Mouse (Mus musculus) neural tube, embryonic 13.5 days (tissue): Measurements from ENCODE around the gene Kcng1. TPM values are rescaled to one million over a fixed set of nuclear protein-coding genes. Genes with fewer than 3 reads are reported as not detected.

Experiments
- ATAC-seq: fragments of 200-750 bp; cut with Nextera tagmentation; 2 replicates; pipeline ENCODE4 v1.8.0; 2017; ENCODE audit warnings: low read depth, mild to moderate bottlenecking, moderate TSS enrichment, moderate library complexity
- H3K27ac ChIP-seq: fragments of 300-500 bp; sonication (generic); replicated peaks from 2 replicates; pipeline ENCODE4 v1.5.1; 2015; ENCODE audit warnings: moderate library complexity, mild to moderate bottlenecking, inconsistent platforms
- H3K27me3 ChIP-seq: fragments of 300-500 bp; sonication (generic); 2 replicates; pipeline ENCODE4 v1.6.1; 2015; ENCODE audit warnings: mild to moderate bottlenecking, inconsistent platforms
- H3K36me3 ChIP-seq: fragments of 300-500 bp; sonication (generic); 2 replicates; pipeline ENCODE4 v1.6.1; 2015; ENCODE audit warnings: mild to moderate bottlenecking, inconsistent platforms
- H3K4me1 ChIP-seq: fragments of 300-500 bp; sonication (generic); replicated peaks from 2 replicates; pipeline ENCODE4 v1.6.1; 2015; ENCODE audit warnings: inconsistent platforms
- H3K4me2 ChIP-seq: fragments of 300-500 bp; sonication (generic); 2 replicates; pipeline ENCODE4 v1.6.1; 2015; ENCODE audit warnings: inconsistent platforms, mild to moderate bottlenecking, moderate library complexity
- H3K4me3 ChIP-seq: fragments of 300-500 bp; sonication (generic); 2 replicates; pipeline ENCODE4 v1.5.1; 2015; ENCODE audit warnings: mild to moderate bottlenecking, inconsistent platforms
- H3K9ac ChIP-seq: fragments of 300-500 bp; sonication (generic); 2 replicates; pipeline ENCODE4 v1.6.1; 2015; ENCODE audit warnings: moderate library complexity, mild to moderate bottlenecking, inconsistent platforms
- H3K9me3 ChIP-seq: fragments of 300-500 bp; sonication (generic); 2 replicates; pipeline ENCODE4 v1.6.1; 2016; ENCODE audit warnings: inconsistent platforms
- WGBS: fragments of 180-500 bp; shearing (Covaris S2); methylation state at CpG from one replicate; pipeline ENCODE4 v1.1.7; 2015; 5-methylcytosine and 5-hydroxymethylcytosine counted together
- polyA plus RNA-seq: library from polyadenylated mRNA; unstranded; fragments of >200 nt; fragmentation: Nextera tagmentation; extraction: Ambion mirVana; gene quantifications from 2 replicates; pipeline ENCODE4 v1.2.1, GENCODE M21; 2015

Gene Kcng1
- 0.45 and 0.79 TPM in 2 replicates for polyA plus RNA-seq

DNA sequence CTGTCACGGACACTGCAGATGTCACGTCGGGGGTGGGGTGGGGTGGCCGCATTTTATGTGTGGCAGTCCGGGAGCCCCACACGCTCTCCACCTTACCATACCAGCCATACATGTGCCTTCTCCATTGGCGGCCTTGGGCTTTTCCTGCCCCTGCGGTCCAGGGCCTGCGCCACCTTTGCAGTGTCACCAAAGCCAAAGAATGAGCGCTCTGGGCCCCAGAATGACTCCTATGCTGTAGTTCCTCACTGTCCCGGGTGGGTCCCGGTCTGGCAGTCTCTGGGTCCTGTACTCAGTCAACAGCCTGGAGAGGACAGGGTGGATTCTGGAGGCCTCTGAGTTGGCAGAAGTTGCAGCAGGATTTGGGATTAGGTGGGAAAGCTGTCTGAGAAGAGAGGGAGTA is at the start of gene Kcng1:
Kcng1 (minus strand) TSS at position 155 of the 400 bp plus-strand sequence.
- Histone ChIP-seq H3K4me3 (peak within 1 kb of the TSS; percentile 46), H3K9me3 (no peaks in the 10 kb centered on the region), H3K4me2 (peak within 1 kb of the TSS; percentile 80), H3K9ac (peak within 1 kb of the TSS; percentile 56), H3K4me1 (peaks cover 20% of the 10 kb centered on the region), H3K36me3 (no peaks in the 10 kb centered on the region), H3K27me3 (peaks cover 72% of the 10 kb centered on the region), H3K27ac (no peak within 1 kb of the TSS)
- 13% methylated on average over 12 of the region's 12 CpGs for WGBS
- ATAC-seq = no peak

DNA sequence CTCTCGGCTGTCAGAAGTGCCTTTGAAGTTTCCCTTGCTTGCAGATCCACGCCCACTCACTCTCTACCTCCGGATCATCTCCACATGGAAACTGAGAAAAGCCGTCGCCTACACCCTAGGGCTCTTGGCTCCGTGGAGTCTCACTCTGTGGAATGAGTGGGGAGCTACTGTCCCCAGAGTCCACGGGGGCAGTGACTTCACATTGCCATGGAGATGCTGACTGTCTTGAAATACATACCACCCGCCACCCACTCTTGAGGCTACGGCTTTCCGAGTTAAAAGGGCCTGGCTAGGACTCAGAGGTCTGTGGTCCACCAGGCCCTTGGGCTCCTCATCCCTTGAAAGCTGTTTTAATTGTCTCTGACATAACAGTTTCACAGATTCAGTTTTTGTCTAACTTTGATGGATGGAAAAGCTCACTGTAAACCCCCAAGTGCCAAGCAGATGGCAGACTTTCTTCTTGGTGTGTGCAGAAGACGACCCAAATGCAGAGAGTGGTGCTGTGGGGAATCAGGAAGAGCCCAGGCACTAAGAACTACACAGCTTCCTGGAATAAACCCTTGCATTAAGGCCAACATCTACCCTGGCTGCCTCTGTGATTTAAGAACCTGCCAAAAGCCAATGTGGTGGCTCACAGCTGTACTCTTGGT is 49.0 kb upstream of the Kcng1 start:
- Histone ChIP-seq H3K27ac (no peak overlapping the region), H3K4me3 (no peak overlapping the region), H3K27me3 (no peaks in the 10 kb centered on the region), H3K4me2 (no peak overlapping the region), H3K4me1 (peaks cover 18% of the 10 kb centered on the region), H3K9me3 (no peaks in the 10 kb centered on the region), H3K36me3 (no peaks in the 10 kb centered on the region), H3K9ac (no peak overlapping the region)
- ATAC-seq = no peak
- WGBS = 67% methylated on average over 11 of the region's 11 CpGs

DNA sequence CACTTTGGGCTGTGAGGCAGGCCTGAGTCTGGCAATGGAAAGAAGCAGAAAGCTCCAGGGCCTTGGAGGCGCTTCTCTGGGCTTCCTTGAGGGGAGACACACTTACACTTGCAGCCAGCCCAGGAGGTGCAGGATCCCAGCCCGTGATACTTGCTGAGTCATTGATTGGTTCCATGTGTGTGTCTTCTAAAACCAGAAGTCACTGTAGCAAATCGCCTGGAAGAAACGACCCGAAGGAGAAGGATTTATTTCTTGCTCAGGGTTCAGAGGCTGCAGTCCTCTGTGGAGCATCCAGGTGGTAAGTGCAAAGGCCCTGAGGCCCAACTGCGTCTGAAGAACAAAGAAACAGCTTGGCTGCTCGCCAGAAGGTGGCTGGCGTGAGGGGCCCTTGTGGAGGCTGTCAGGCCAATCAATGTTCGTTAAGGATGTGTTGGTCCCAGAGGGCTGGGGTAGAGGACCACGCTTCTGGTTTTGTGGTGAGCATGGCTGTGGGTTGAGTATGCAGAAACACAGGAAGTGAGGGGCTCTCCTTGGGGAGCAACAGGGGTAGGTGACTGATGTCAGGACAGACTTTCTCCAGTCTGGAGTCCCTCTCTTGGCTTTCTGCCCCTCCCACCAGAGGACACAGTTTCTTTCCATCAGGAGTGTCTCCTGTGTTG is 40.3 kb upstream of the Kcng1 start:
- WGBS = 44% methylated on average over 10 of the region's 10 CpGs
- Histone ChIP-seq H3K27me3 (no peaks in the 10 kb centered on the region), H3K9me3 (no peaks in the 10 kb centered on the region), H3K4me1 (no peaks in the 10 kb centered on the region), H3K4me3 (no peak overlapping the region), H3K9ac (no peak overlapping the region), H3K36me3 (no peaks in the 10 kb centered on the region), H3K4me2 (no peak overlapping the region), H3K27ac (no peak overlapping the region)
- no peak for ATAC-seq

DNA sequence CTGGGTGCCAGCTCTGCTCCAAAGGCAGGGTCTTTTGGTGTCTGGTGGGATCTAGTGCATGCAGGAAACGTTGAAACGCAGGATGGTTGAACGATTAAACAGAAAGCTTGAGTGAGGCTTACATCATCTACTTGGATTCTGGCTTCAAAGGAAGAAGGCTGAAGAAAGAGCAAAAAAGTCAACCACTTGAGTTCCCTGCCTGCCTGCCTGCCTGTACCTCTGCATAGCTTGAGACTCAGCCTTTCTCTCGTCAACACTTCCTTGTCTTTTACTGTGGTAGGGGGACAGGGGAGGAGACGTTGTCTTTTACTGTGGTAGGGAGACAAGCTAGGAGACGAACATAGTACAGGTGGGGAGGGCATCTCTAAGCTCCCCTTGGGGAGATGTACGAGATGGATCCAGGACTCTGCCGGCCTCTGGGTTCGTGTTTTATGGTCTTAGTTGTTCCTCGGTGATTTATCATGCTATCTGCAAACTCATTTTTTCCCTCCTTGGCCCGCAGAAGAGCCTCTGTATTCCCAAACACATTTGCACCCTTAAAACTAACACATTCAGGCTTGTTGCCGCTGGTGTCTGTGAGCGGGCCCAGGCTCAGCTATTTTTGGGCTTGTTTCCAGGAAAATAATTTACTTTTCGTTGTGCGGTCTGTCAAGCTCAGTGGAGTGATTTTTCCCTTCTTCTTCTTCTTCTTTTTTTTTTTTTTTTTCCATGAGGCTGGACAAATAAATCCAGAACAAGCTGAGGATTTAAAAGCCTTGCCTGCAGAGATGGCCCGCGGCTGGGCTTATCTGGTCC is 39.0 kb upstream of the Kcng1 start:
- H3K9ac ChIP-seq = no peak overlapping the region
- no peak overlapping the region for H3K4me2 ChIP-seq
- no peaks in the 10 kb centered on the region for H3K9me3 ChIP-seq
- no peak overlapping the region for H3K4me3 ChIP-seq
- no peak for ATAC-seq
- 68% methylated on average over 17 of the region's 17 CpGs for WGBS
- no peaks in the 10 kb centered on the region for H3K27me3 ChIP-seq
- 0 out of 2 replicates have a peak overlapping the region, but pooled peaks have one; percentile 23 for H3K27ac ChIP-seq
- H3K4me1 ChIP-seq = no peaks in the 10 kb centered on the region
- no peaks in the 10 kb centered on the region for H3K36me3 ChIP-seq

DNA sequence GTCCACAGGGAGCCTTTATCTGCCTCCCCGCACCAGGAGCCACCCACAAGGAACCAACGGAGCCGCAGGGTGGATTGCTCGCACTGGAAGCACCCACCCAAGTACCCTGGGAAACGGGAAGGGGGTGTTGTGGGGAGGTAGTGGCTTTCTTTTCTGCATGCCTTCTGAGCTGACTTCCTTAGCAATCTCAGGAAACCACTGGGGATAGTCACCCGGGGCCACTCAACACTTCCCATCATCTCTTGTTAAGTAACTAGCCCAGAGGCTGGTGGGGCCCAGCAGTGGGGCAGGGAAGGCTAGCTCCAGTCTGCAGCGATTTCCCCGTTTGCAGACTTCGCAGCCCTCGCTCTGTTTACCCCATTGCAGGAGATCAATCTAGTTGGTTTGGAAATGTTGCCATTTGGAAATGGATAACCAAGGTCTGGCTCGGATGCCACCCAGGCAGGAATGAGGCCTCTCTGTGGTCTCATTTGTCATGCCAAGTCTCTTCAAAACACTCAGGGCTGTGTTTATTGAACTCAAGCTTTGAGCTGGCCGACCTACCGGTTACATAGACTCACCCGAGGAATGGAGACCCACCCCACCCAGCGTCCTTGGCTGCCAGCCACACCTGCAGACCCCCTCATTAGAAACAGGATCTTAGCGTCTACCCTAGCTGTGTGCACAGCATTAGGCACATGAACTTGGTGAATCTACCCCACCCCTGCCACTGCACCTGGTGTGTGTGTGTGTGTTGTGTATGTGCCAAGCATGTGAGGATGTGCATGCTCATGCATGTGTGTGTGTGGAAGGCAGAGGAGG is 33.3 kb upstream of the Kcng1 start:
- WGBS = 62% methylated on average over 16 of the region's 16 CpGs
- ATAC-seq = no peak
- Histone ChIP-seq H3K9me3 (no peaks in the 10 kb centered on the region), H3K36me3 (no peaks in the 10 kb centered on the region), H3K4me1 (peaks cover 9% of the 10 kb centered on the region), H3K4me2 (no peak overlapping the region), H3K27me3 (no peaks in the 10 kb centered on the region), H3K4me3 (no peak overlapping the region), H3K9ac (no peak overlapping the region), H3K27ac (no peak overlapping the region)

DNA sequence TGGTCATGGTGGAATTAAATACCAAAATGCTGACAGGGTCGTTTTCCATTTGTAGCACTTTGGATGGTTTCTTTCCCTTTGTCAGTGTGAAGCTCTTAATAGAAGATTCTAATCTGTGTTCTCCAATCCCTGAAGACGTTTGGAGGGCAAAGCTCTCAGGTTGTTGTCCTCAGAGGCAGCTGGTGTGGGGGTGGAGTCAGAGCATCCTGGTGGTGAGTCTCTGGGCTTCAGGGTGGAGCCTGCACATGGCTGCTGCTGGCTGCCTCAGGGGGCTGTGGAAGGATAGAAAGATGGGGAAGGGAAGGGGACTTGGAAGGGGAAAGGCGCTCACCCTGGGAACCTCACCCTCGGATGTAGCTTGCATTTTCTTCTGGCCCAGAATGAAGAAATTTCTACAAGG is 31.0 kb upstream of the Kcng1 start:
- no peak for ATAC-seq
- Histone ChIP-seq H3K36me3 (no peaks in the 10 kb centered on the region), H3K4me2 (no peak overlapping the region), H3K27me3 (no peaks in the 10 kb centered on the region), H3K27ac (no peak overlapping the region), H3K4me1 (peaks cover 9% of the 10 kb centered on the region), H3K4me3 (no peak overlapping the region), H3K9ac (no peak overlapping the region), H3K9me3 (no peaks in the 10 kb centered on the region)
- WGBS = 43% methylated on average over 4 of the region's 4 CpGs

DNA sequence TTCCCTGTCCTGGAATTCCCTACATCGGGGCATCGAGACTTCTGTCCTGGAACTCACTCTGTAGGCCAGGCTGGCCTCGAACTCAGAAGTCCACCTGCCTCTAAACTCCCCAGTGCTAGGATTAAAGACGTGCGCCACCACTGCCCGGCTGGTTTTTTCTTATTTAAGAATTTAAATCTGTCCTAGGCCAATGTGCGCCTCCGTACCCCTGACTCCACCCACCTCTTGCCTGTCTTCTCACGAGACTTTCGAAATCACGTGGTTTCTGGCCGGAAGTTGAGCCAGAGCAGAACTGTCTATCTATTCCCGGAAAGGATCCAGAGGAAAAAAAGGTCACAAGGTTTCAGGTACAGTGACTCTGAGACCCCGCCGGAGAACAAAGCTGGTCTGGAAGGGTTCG is 29.5 kb upstream of the Kcng1 start:
- H3K4me3 ChIP-seq = no peak overlapping the region
- no peaks in the 10 kb centered on the region for H3K27me3 ChIP-seq
- no peaks in the 10 kb centered on the region for H3K36me3 ChIP-seq
- WGBS = 93% methylated on average over 16 of the region's 16 CpGs
- no peak for ATAC-seq
- peaks cover 9% of the 10 kb centered on the region for H3K4me1 ChIP-seq
- H3K4me2 ChIP-seq = no peak overlapping the region
- H3K9me3 ChIP-seq = no peaks in the 10 kb centered on the region
- no peak overlapping the region for H3K9ac ChIP-seq
- no peak overlapping the region for H3K27ac ChIP-seq

GRCm38 (mm10) chr2:168308916-168309315 is 27.4 kb upstream of the Kcng1 start:
- Histone ChIP-seq H3K9ac (no peak overlapping the region), H3K27me3 (no peaks in the 10 kb centered on the region), H3K4me3 (no peak overlapping the region), H3K9me3 (no peaks in the 10 kb centered on the region), H3K4me1 (no peaks in the 10 kb centered on the region), H3K36me3 (no peaks in the 10 kb centered on the region), H3K27ac (no peak overlapping the region), H3K4me2 (no peak overlapping the region)
- ATAC-seq = no peak
- 82% methylated on average over 7 of the region's 7 CpGs for WGBS

- 0 out of 2 replicates have a peak, but pooled peaks cover 3% of the 10 kb centered on the region for H3K27me3 ChIP-seq
- H3K9ac ChIP-seq = no peak overlapping the region
- H3K27ac ChIP-seq = no peak overlapping the region
- WGBS = 88% methylated on average over 8 of the region's 8 CpGs
- no peaks in the 10 kb centered on the region for H3K9me3 ChIP-seq
- H3K4me2 ChIP-seq = no peak overlapping the region
- H3K4me1 ChIP-seq = no peaks in the 10 kb centered on the region
- H3K36me3 ChIP-seq = no peaks in the 10 kb centered on the region
- no peak overlapping the region for H3K4me3 ChIP-seq
- no peak for ATAC-seq
These were observed 18.1 kb upstream of the Kcng1 start for GRCm38 (mm10) chr2:168299650-168300049.

GRCm38 (mm10) chr2:168296530-168296929 is 15.0 kb upstream of the Kcng1 start:
- Histone ChIP-seq H3K4me3 (no peak overlapping the region), H3K27me3 (peaks cover 3% of the 10 kb centered on the region; the same call in 1 of the 2 replicates), H3K27ac (no peak overlapping the region), H3K4me1 (peaks cover 5% of the 10 kb centered on the region), H3K9me3 (no peaks in the 10 kb centered on the region), H3K4me2 (no peak overlapping the region), H3K36me3 (no peaks in the 10 kb centered on the region), H3K9ac (no peak overlapping the region)
- no peak for ATAC-seq
- 83% methylated on average over 10 of the region's 10 CpGs for WGBS

DNA sequence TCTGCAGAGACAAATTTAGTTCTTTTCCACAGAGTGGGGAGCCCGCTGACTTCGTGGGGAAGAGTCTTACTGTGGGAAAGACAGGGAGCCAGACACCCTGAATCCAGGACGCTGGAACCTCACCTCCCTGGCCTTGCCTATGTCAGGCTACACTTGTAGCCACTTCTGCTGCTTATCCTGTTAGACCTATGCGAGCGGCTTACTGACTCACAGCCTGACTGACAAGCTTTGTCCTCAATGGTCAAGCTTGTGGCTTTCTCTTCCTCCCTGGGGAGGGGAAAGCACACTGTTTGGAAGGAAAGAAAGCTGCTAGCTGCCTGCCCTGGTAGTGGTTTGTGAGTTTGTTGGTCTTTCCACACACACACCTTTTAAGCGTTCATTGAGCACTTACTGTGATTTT is 11.0 kb upstream of the Kcng1 start:
- Histone ChIP-seq H3K27ac (no peak overlapping the region), H3K4me2 (no peak overlapping the region), H3K27me3 (no peaks in the 10 kb centered on the region; the same call in 1 of the 2 replicates), H3K36me3 (no peaks in the 10 kb centered on the region), H3K4me1 (peaks cover 5% of the 10 kb centered on the region), H3K4me3 (no peak overlapping the region), H3K9me3 (peaks cover 7% of the 10 kb centered on the region; the same call in 1 of the 2 replicates), H3K9ac (no peak overlapping the region)
- 49% methylated on average over 6 of the region's 6 CpGs for WGBS
- no peak for ATAC-seq
